27 mouse cellular contexts compared by ENCODE assay signal in the genomic region with DNA sequence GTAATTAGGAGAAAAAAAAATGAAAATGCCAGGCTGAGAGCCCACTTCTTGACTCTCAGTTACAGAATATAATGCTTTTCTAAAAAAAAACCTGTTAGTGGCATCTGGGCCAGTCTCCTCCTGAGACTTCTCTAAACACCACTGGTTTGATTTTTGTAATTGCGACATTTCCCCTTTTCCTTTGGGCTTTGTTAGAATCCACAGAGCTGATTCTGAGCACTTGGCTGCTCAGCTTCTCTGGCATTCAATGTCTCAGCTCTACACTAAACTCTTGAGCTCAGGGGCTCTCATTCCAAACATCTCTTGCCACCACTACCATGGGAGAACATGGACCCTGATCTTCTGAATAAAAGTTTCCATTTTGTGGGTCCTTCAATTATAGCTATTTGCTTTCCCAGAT. TPM values are rescaled to one million over a fixed set of nuclear protein-coding genes. Genes with fewer than 3 reads are reported as not detected.
DNase-seq lines count a peak whose midpoint lies in the region; ATAC-seq and TF ChIP-seq lines count a peak whose summit lies in the region.
"Had no signal": no experiment of that assay in that cellular context is flagged by ENCODE, and none has a peak within 500 bp of the region (broad histone marks: within the 10 kb centered on the region; RNA-seq: fewer than 3 reads in every experiment).

No protein-coding gene starts in this region.

- no peaks in the 10 kb centered on the region for H3K36me3 ChIP-seq in lung, postnatal 0 days (ENCODE audit: insufficient read depth, low read length)
- H3K36me3 ChIP-seq: embryonic facial prominence, embryonic 13.5 days; embryonic facial prominence, embryonic 15.5 days; forebrain, embryonic 10.5 days; forebrain, embryonic 12.5 days had no signal

- DNase-seq in heart, adult 11 months, result peak; percentile 74
- no peak for DNase-seq in heart, adult 8-10 months (ENCODE audit: low spot score)
- DNase-seq in lung, postnatal 0 days (ENCODE audit: low spot score), result peak; percentile 30
- no peak for DNase-seq in lung, adult 2 months
- no peak for DNase-seq in layer of hippocampus, postnatal 10 days (ENCODE audit: low spot score in 2 of 2)
- DNase-seq: adrenal gland, adult 2 months; adrenal gland, postnatal 10 days; adrenal gland, postnatal 25 days; cerebellum, adult 11 months; cerebellum, adult 18-20 months; cerebellum, adult 8-10 months; cerebellum, adult 9-11 months; cerebellum, postnatal 14 days; cerebellum, postnatal 36 days; embryo, embryonic 11 days had no signal

- WGBS in lung, postnatal 0 days, result 55% methylated on average over 1 of the region's 1 CpGs
- WGBS in lung, adult 2 months, result 41% methylated on average over 1 of the region's 1 CpGs

- H3K27ac ChIP-seq in lung, postnatal 0 days (ENCODE audit: low read length), result no peak overlapping the region
- H3K27ac ChIP-seq: embryonic facial prominence, embryonic 13.5 days; embryonic facial prominence, embryonic 15.5 days; forebrain, embryonic 10.5 days; forebrain, embryonic 12.5 days had no signal

- no peak overlapping the region for H3K4me2 ChIP-seq in lung, postnatal 0 days (replicated peaks; ENCODE audit: low read depth, low read length)
- H3K4me2 ChIP-seq: embryonic facial prominence, embryonic 13.5 days; embryonic facial prominence, embryonic 15.5 days; forebrain, embryonic 12.5 days had no signal

- no peak overlapping the region for H3K9ac ChIP-seq in lung, postnatal 0 days (replicated peaks; ENCODE audit: low read depth)
- H3K9ac ChIP-seq: embryonic facial prominence, embryonic 13.5 days; embryonic facial prominence, embryonic 15.5 days; forebrain, embryonic 12.5 days had no signal

- ATAC-seq in lung, postnatal 0 days, result no peak
- 0 out of 2 replicates have a peak, but pooled peaks have one; percentile 43 for ATAC-seq in megakaryocyte, adult 5-6 weeks (ENCODE audit: poor library complexity, severe bottlenecking)
- ATAC-seq: forebrain, embryonic 14.5 days had no signal

- no peak for TF ChIP-seq CTCF in lung, postnatal 0 days (IDR thresholded peaks at IDR 0.05)
- no peak for TF ChIP-seq CTCF in lung, adult 2 months (IDR thresholded peaks at IDR 0.05; ENCODE audit: insufficient read depth, low read length)

- no peak overlapping the region for H3K4me3 ChIP-seq in lung, postnatal 0 days (ENCODE audit: low read depth, low read length)
- H3K4me3 ChIP-seq in lung, adult 2 months (replicated peaks; ENCODE audit: extremely low read depth, low read depth, low read length), result no peak overlapping the region
- H3K4me3 ChIP-seq: embryonic facial prominence, embryonic 13.5 days; embryonic facial prominence, embryonic 15.5 days; erythroblast, embryonic 14.5 days; forebrain, embryonic 10.5 days; forebrain, embryonic 12.5 days had no signal

- no peaks in the 10 kb centered on the region for H3K9me3 ChIP-seq in lung, postnatal 0 days (ENCODE audit: low read length)
- H3K9me3 ChIP-seq: embryonic facial prominence, embryonic 13.5 days; embryonic facial prominence, embryonic 15.5 days; forebrain, embryonic 10.5 days; forebrain, embryonic 12.5 days had no signal

- no peaks in the 10 kb centered on the region for H3K27me3 ChIP-seq in lung, postnatal 0 days (replicated peaks; ENCODE audit: insufficient read depth, low read length)
- H3K27me3 ChIP-seq: embryonic facial prominence, embryonic 13.5 days; embryonic facial prominence, embryonic 15.5 days; forebrain, embryonic 12.5 days had no signal

- no peak for TF ChIP-seq POLR2A in lung, adult 2 months (IDR thresholded peaks at IDR 0.05; ENCODE audit: borderline replicate concordance, extremely low read depth, low read depth, low read length)

- TF ChIP-seq EP300 in lung, postnatal 0 days (IDR thresholded peaks at IDR 0.05), result no peak

- no peaks in the 10 kb centered on the region for H3K4me1 ChIP-seq in lung, postnatal 0 days (ENCODE audit: insufficient read depth, low read depth, low read length)
- H3K4me1 ChIP-seq in lung, adult 2 months (ENCODE audit: control insufficient read depth, insufficient read depth, low read length), result no peaks in the 10 kb centered on the region
- H3K4me1 ChIP-seq: embryonic facial prominence, embryonic 15.5 days; forebrain, embryonic 10.5 days; forebrain, embryonic 12.5 days had no signal

RNA-seq across cellular contexts. Expression of gene Dynlrb2, which starts 37.7 kb away (rescaled TPM):
- total RNA-seq in heart, adult 8-10 months (2022), result not detected
- polyA plus RNA-seq in lung, postnatal 0 days (2015; fragmentation: Nextera tagmentation; extraction: Ambion mirVana), result 144 and 147 TPM in 2 replicates
- polyA plus RNA-seq in lung, adult 2 months (2012; rRNA removed), result 56.3 and 69.1 TPM in 2 replicates
- total RNA-seq in megakaryocyte, adult 5-6 weeks (2015), result not detected in 2 replicates
- not detected in 2 replicates for total RNA-seq in megakaryocyte, adult 5-6 weeks (2017)
- total RNA-seq in layer of hippocampus, postnatal 10 days (2021), result 1 to 10 TPM; 4.5 TPM
- total RNA-seq: adrenal gland, adult 2 months; adrenal gland, postnatal 25 days; common myeloid progenitor, adult 5-6 weeks; ES-E14; MEL had no signal
- polyA plus RNA-seq: adrenal gland, adult 2 months; C2C12; embryonic facial prominence, embryonic 11.5 days; embryonic facial prominence, embryonic 13.5 days; erythroblast, embryonic 14.5 days had no signal

Comparison
In these comparisons a context has a peak if more than half of its experiments do, and no peak if none do; other contexts are left out.
1. DNase-seq: peak in heart, adult 11 months (single experiment) and lung, postnatal 0 days (single experiment); none in heart, adult 8-10 months (single experiment), lung, adult 2 months (single experiment) and layer of hippocampus, postnatal 10 days (0 of 2).